Mouse (Mus musculus) CH12.LX (cell line): Measurements from ENCODE around the gene Pappa2. TPM values are rescaled to one million over a fixed set of nuclear protein-coding genes. Genes with fewer than 3 reads are reported as not detected.

Source experiments
- DNase-seq: peaks from one replicate; pipeline ENCODE4 v3.0.0-alpha.2; 2013; ENCODE audit errors: extremely low read depth
- H3K27ac ChIP-seq: 2 replicates; pipeline ENCODE4 v1.5.1; 2012; ENCODE audit warnings: low read depth, mild to moderate bottlenecking, control low read depth, moderate library complexity; ENCODE audit not compliant: insufficient read depth
- H3K27me3 ChIP-seq: replicated peaks from 2 replicates; pipeline ENCODE3; 2012; ENCODE audit warnings: inconsistent platforms
- H3K36me3 ChIP-seq, 2 experiments: replicated peaks in 1 of 2; 2 replicates each; pipeline versions ENCODE3 to v1.6.1; 2012; ENCODE audit warnings: inconsistent platforms in 1 of 2, low read length in 1 of 2, mild to moderate bottlenecking in 1 of 2, mixed read lengths in 1 of 2, moderate library complexity in 1 of 2; ENCODE audit not compliant: control insufficient read depth in 1 of 2, insufficient read depth in 1 of 2
- H3K4me1 ChIP-seq, 2 experiments: 2 replicates each; pipeline ENCODE4 v1.6.1; 2012; ENCODE audit warnings: inconsistent platforms in 1 of 2, moderate library complexity in 1 of 2; ENCODE audit not compliant: insufficient read depth in 2 of 2, control insufficient read depth in 1 of 2
- H3K4me2 ChIP-seq: 2 replicates; pipeline ENCODE4 v1.6.1; 2012; ENCODE audit warnings: low read depth, mild to moderate bottlenecking, control low read depth; ENCODE audit not compliant: poor library complexity, insufficient read depth, severe bottlenecking
- H3K4me3 ChIP-seq, 3 experiments: fragments of 150-350 bp in 1 of 3; sonication (generic) in 1 of 3; replicated peaks in 1 of 3; 2 replicates each; pipeline versions ENCODE3 to v1.5.1; 2011 to 2012; ENCODE audit warnings: low read depth in 2 of 3, low read length in 2 of 3, mild to moderate bottlenecking in 2 of 3, moderate library complexity in 2 of 3, control low read depth in 1 of 3, improper control_type of control experiment in 1 of 3, inconsistent platforms in 1 of 3, mixed read lengths in 1 of 3; ENCODE audit not compliant: poor library complexity in 1 of 3
- H3K79me2 ChIP-seq: replicated peaks from 2 replicates; pipeline ENCODE4 v1.6.1; 2012; ENCODE audit warnings: mild to moderate bottlenecking, moderate library complexity; ENCODE audit not compliant: control insufficient read depth, poor library complexity, insufficient read depth, severe bottlenecking; ENCODE audit errors: extremely low read depth
- H3K9ac ChIP-seq: 2 replicates; pipeline ENCODE4 v1.6.1; 2012; ENCODE audit warnings: low read depth, mild to moderate bottlenecking, control low read depth, moderate library complexity; ENCODE audit not compliant: insufficient read depth
- H3K9me3 ChIP-seq: replicated peaks from 2 replicates; pipeline ENCODE3; 2012; ENCODE audit warnings: low read length, inconsistent platforms, mixed read lengths
- BHLHE40 ChIP-seq: IDR thresholded peaks from 2 replicates; pipeline ENCODE4 v1.6.1; 2011; ENCODE audit warnings: mild to moderate bottlenecking, low read depth, low read length, improper control_type of control experiment
- ELF1 ChIP-seq: IDR thresholded peaks from 2 replicates; pipeline ENCODE4 v1.6.1; 2014; ENCODE audit warnings: low read depth, mild to moderate bottlenecking, inconsistent platforms, low read length, improper control_type of control experiment
- EP300 ChIP-seq: IDR thresholded peaks from 2 replicates; pipeline ENCODE4 v1.6.1; 2011; ENCODE audit warnings: low read length, improper control_type of control experiment
- ETS1 ChIP-seq: conservative IDR thresholded peaks from 2 replicates; pipeline ENCODE4 v1.6.1; 2012; ENCODE audit warnings: low read depth, mild to moderate bottlenecking, inconsistent platforms, low read length, improper control_type of control experiment, moderate library complexity
- GABPA ChIP-seq: IDR thresholded peaks from 2 replicates; pipeline ENCODE4 v1.6.1; 2012; ENCODE audit warnings: low read depth, low read length, improper control_type of control experiment, inconsistent platforms; ENCODE audit not compliant: insufficient replicate concordance
- IRF4 ChIP-seq: IDR thresholded peaks from 2 replicates; pipeline ENCODE4 v1.6.1; 2014; ENCODE audit warnings: low read depth, mild to moderate bottlenecking, inconsistent platforms, low read length, improper control_type of control experiment
- JUN ChIP-seq: IDR thresholded peaks from 2 replicates; pipeline ENCODE4 v1.6.1; 2011; ENCODE audit warnings: low read depth, mild to moderate bottlenecking, low read length, improper control_type of control experiment, moderate library complexity; ENCODE audit not compliant: insufficient read depth
- JUND ChIP-seq: conservative IDR thresholded peaks from 2 replicates; pipeline ENCODE4 v1.6.1; 2011; ENCODE audit warnings: low read depth, low read length, improper control_type of control experiment
- MAX ChIP-seq: IDR thresholded peaks from 2 replicates; pipeline ENCODE4 v1.6.1; 2011; ENCODE audit warnings: low read length, improper control_type of control experiment
- MEF2A ChIP-seq: IDR thresholded peaks from 2 replicates; pipeline ENCODE4 v1.6.1; 2014; ENCODE audit warnings: low read depth, mild to moderate bottlenecking, inconsistent platforms, low read length, improper control_type of control experiment, borderline replicate concordance
- MYC ChIP-seq: IDR thresholded peaks from 2 replicates; pipeline ENCODE4 v1.6.1; 2011; ENCODE audit warnings: low read depth, mild to moderate bottlenecking, improper control_type of control experiment, low read length
- NELFE ChIP-seq: IDR thresholded peaks from 2 replicates; pipeline ENCODE4 v1.6.1; 2011; ENCODE audit warnings: low read depth, low read length, improper control_type of control experiment
- NRF1 ChIP-seq: IDR thresholded peaks from 2 replicates; pipeline ENCODE4 v1.6.1; 2014; ENCODE audit warnings: low read depth, mild to moderate bottlenecking, inconsistent platforms, low read length, improper control_type of control experiment, moderate library complexity
- POLR2A ChIP-seq: IDR thresholded peaks from 2 replicates; pipeline ENCODE4 v1.6.1; 2011; ENCODE audit warnings: low read depth, mild to moderate bottlenecking, improper control_type of control experiment, low read length
- POLR2AphosphoS2 ChIP-seq: IDR thresholded peaks from 2 replicates; pipeline ENCODE4 v1.6.1; 2011; ENCODE audit warnings: low read depth, low read length, improper control_type of control experiment
- RAD21 ChIP-seq: IDR thresholded peaks from 2 replicates; pipeline ENCODE4 v1.6.1; 2011; ENCODE audit warnings: low read depth, mild to moderate bottlenecking, low read length, improper control_type of control experiment, moderate library complexity
- RCOR1 ChIP-seq: conservative IDR thresholded peaks from 2 replicates; pipeline ENCODE4 v1.6.1; 2012; ENCODE audit warnings: low read depth, mild to moderate bottlenecking, inconsistent platforms, low read length, improper control_type of control experiment
- SIN3A ChIP-seq: IDR thresholded peaks from 2 replicates; pipeline ENCODE4 v1.6.1; 2012; ENCODE audit warnings: low read length, improper control_type of control experiment, inconsistent platforms
- SMC3 ChIP-seq: IDR thresholded peaks from 2 replicates; pipeline ENCODE4 v1.6.1; 2011; ENCODE audit warnings: low read depth, low read length, improper control_type of control experiment
- TBP ChIP-seq: conservative IDR thresholded peaks from 2 replicates; pipeline ENCODE4 v1.6.1; 2011; ENCODE audit warnings: low read depth, low read length, improper control_type of control experiment
- TCF12 ChIP-seq: IDR thresholded peaks from 2 replicates; pipeline ENCODE4 v1.6.1; 2014; ENCODE audit warnings: low read depth, mild to moderate bottlenecking, inconsistent platforms, low read length, improper control_type of control experiment
- UBTF ChIP-seq: IDR thresholded peaks from 2 replicates; pipeline ENCODE4 v1.6.1; 2012; ENCODE audit warnings: low read depth, mild to moderate bottlenecking, inconsistent platforms, low read length, improper control_type of control experiment, moderate library complexity
- USF1 ChIP-seq: IDR thresholded peaks from 2 replicates; pipeline ENCODE4 v1.6.1; 2014; ENCODE audit warnings: low read depth, mild to moderate bottlenecking, inconsistent platforms, low read length, improper control_type of control experiment
- USF2 ChIP-seq: conservative IDR thresholded peaks from 2 replicates; pipeline ENCODE4 v1.6.1; 2011; ENCODE audit warnings: low read depth, low read length, improper control_type of control experiment
- ZC3H11A ChIP-seq: IDR thresholded peaks from 2 replicates; pipeline ENCODE4 v1.6.1; 2012; ENCODE audit warnings: low read depth, mild to moderate bottlenecking, inconsistent platforms, low read length, improper control_type of control experiment
- ZMIZ1 ChIP-seq: IDR thresholded peaks from 2 replicates; pipeline ENCODE4 v1.6.1; 2012; ENCODE audit warnings: low read depth, mild to moderate bottlenecking, inconsistent platforms, low read length, improper control_type of control experiment
- dilution Hi-C: fragments of 300-500 bp; cut with MboI; formaldehyde crosslinking; loops from 2 replicates; pipeline ENCODE4 v1.14.3; 2020; ENCODE audit warnings: low sequenced_read_pairs; ENCODE audit not compliant: extremely low pct_unique_long_range_greater_than_20kb, extremely low pct_ligation_motif_present
- in situ Hi-C: fragments of 300-500 bp; cut with MboI; formaldehyde crosslinking; loops from 3 replicates; pipeline ENCODE4 v1.14.3; 2019; ENCODE audit warnings: low sequenced_read_pairs, low pct_ligation_motif_present, low pct_unique_long_range_greater_than_20kb, mixed read lengths
- polyA plus RNA-seq: library from polyadenylated mRNA; unstranded; fragments of >175 nt; gene quantifications from 2 replicates; pipeline ENCODE4 v1.2.1, GENCODE M21; 2012; ENCODE audit warnings: low read depth; ENCODE audit not compliant: insufficient read length
- total RNA-seq, 2 experiments: library from RNA; depleted of rRNA; stranded (reverse); fragments of 300-350 nt in 1 of 2; fragments of >200 nt in 1 of 2; gene quantifications; 2 replicates each; pipeline ENCODE4 v1.2.3; 2012 to 2014

Gene Pappa2
- total and polyA plus RNA-seq, 3 experiments = 0.17 to 1.3 (median 0.20) TPM

- Histone ChIP-seq H3K27me3 (no peaks in the 10 kb centered on the region), H3K36me3 (no peaks in the 10 kb centered on the region), H3K27ac (peak overlapping the region; percentile 97), H3K4me3 (no peak overlapping the region), H3K9ac (peak overlapping the region; percentile 41), H3K79me2 (no peaks in the 10 kb centered on the region), H3K9me3 (no peaks in the 10 kb centered on the region), H3K4me1 (peaks cover 21 to 53% of the 10 kb centered on the region in 2 experiments), H3K4me2 (peak overlapping the region; percentile 85; the same call in 1 of the 2 replicates)
- TF ChIP-seq POLR2AphosphoS2 = peak; percentile 39; the same call in 1 of the 2 replicates
- peak; percentile 52 for TF ChIP-seq JUN
- TF ChIP-seq UBTF = no peak
- TF ChIP-seq RAD21 = peak; percentile 1; the same call in 1 of the 2 replicates
- 0 out of 2 replicates have a peak, but pooled peaks have one; percentile 29 for TF ChIP-seq SIN3A
- peak; percentile 90 for TF ChIP-seq ETS1
- peak; percentile 34; the same call in 1 of the 2 replicates for TF ChIP-seq JUND
- peak; percentile 97 for TF ChIP-seq MAX
- TF ChIP-seq POLR2A = peak; percentile 68
- peak; percentile 96 for TF ChIP-seq TBP
- no peak for TF ChIP-seq RCOR1
- TF ChIP-seq MEF2A = peak; percentile 82
- TF ChIP-seq USF2 = peak; percentile 81
- no peak for TF ChIP-seq NRF1
- peak; percentile 84 for TF ChIP-seq TCF12
- TF ChIP-seq BHLHE40 = peak; percentile 87
- no peak for TF ChIP-seq GABPA
- no peak for TF ChIP-seq SMC3
- peak; percentile 84 for TF ChIP-seq USF1
- no peak for TF ChIP-seq ZC3H11A
- TF ChIP-seq ZMIZ1 = 0 out of 2 replicates have a peak, but pooled peaks have one; percentile 32
- TF ChIP-seq EP300 = peak; percentile 82
- TF ChIP-seq ELF1 = peak; percentile 83
- peak; percentile 91; the same call in 1 of the 2 replicates for TF ChIP-seq MYC
- TF ChIP-seq IRF4 = no peak
- TF ChIP-seq NELFE = peak; percentile 56; the same call in 1 of the 2 replicates
- DNase-seq = peak; percentile 95
- in situ Hi-C loops (no loop called here), dilution Hi-C loops (no loop called here)
Measured at GRCm38 (mm10) chr1:158764727-158765126, 215.6 kb downstream of the Pappa2 start.
